Mouse (Mus musculus): ENCODE measurements around the gene Tex2. TPM values are rescaled to one million over a fixed set of nuclear protein-coding genes. Genes with fewer than 3 reads are reported as not detected.

The Tex2 gene
- polyA plus RNA-seq, 1 experiment from 2014 or later: 17.1 TPM

- H3K9me3 ChIP-seq (ENCODE audit: control insufficient read depth): no peaks in the 10 kb centered on the region
- no peak for ATAC-seq
- H3K4me3 ChIP-seq (ENCODE audit: low read depth, low read length): no peak overlapping the region
- 80% methylated on average over 9 of the region's 9 CpGs for WGBS
- H3K4me1 ChIP-seq (replicated peaks; ENCODE audit: control insufficient read depth, insufficient read depth, low read length): peaks cover 13% of the 10 kb centered on the region; the same call in 1 of the 2 replicates
- no peaks in the 10 kb centered on the region for H3K36me3 ChIP-seq (ENCODE audit: control insufficient read depth, insufficient read depth)
- no peak overlapping the region for H3K4me2 ChIP-seq (replicated peaks; ENCODE audit: low read depth)
- no peak for TF ChIP-seq CTCF (IDR thresholded peaks at IDR 0.05; ENCODE audit: low read depth)
- H3K27ac ChIP-seq (ENCODE audit: low read depth, low read length): no peak overlapping the region
- H3K27me3 ChIP-seq (replicated peaks; ENCODE audit: control insufficient read depth, insufficient read depth, low read length): no peaks in the 10 kb centered on the region
- no peak overlapping the region for H3K9ac ChIP-seq (ENCODE audit: low read depth, low read length)
These were observed 38.8 kb downstream of the Tex2 start for GRCm38 (mm10) chr11:106574456-106574855.

GRCm38 (mm10) chr11:106573476-106574240 is 39.6 kb downstream of the Tex2 start:
- H3K9ac ChIP-seq (ENCODE audit: low read depth, low read length): no peak overlapping the region
- no peaks in the 10 kb centered on the region for H3K36me3 ChIP-seq (ENCODE audit: control insufficient read depth, insufficient read depth)
- peak overlapping the region; percentile 3; the same call in 1 of the 2 replicates for H3K4me2 ChIP-seq (replicated peaks; ENCODE audit: low read depth)
- peaks cover 11% of the 10 kb centered on the region; the same call in 1 of the 2 replicates for H3K4me1 ChIP-seq (replicated peaks; ENCODE audit: control insufficient read depth, insufficient read depth, low read length)
- no peak for ATAC-seq
- no peak overlapping the region for H3K27ac ChIP-seq (ENCODE audit: low read depth, low read length)
- no peaks in the 10 kb centered on the region for H3K9me3 ChIP-seq (ENCODE audit: control insufficient read depth)
- TF ChIP-seq CTCF (IDR thresholded peaks at IDR 0.05; ENCODE audit: low read depth): no peak
- WGBS: 43% methylated on average over 9 of the region's 9 CpGs
- H3K27me3 ChIP-seq (replicated peaks; ENCODE audit: control insufficient read depth, insufficient read depth, low read length): no peaks in the 10 kb centered on the region
- H3K4me3 ChIP-seq (ENCODE audit: low read depth, low read length): no peak overlapping the region

GRCm38 (mm10) chr11:106572958-106573357 is 40.3 kb downstream of the Tex2 start:
- H3K9me3 ChIP-seq (ENCODE audit: control insufficient read depth): no peaks in the 10 kb centered on the region
- H3K36me3 ChIP-seq (ENCODE audit: control insufficient read depth, insufficient read depth): peaks cover 4% of the 10 kb centered on the region; the same call in 1 of the 2 replicates
- no peak for ATAC-seq
- WGBS: 43% methylated on average over 9 of the region's 9 CpGs
- no peak overlapping the region for H3K9ac ChIP-seq (ENCODE audit: low read depth, low read length)
- peaks cover 11% of the 10 kb centered on the region; the same call in 1 of the 2 replicates for H3K4me1 ChIP-seq (replicated peaks; ENCODE audit: control insufficient read depth, insufficient read depth, low read length)
- no peak overlapping the region for H3K4me3 ChIP-seq (ENCODE audit: low read depth, low read length)
- TF ChIP-seq CTCF (IDR thresholded peaks at IDR 0.05; ENCODE audit: low read depth): no peak
- H3K27me3 ChIP-seq (replicated peaks; ENCODE audit: control insufficient read depth, insufficient read depth, low read length): no peaks in the 10 kb centered on the region
- H3K27ac ChIP-seq (ENCODE audit: low read depth, low read length): no peak overlapping the region
- H3K4me2 ChIP-seq (replicated peaks; ENCODE audit: low read depth): peak overlapping the region; percentile 3; the same call in 1 of the 2 replicates

GRCm38 (mm10) chr11:106572020-106572782 is 41.0 kb downstream of the Tex2 start:
- ATAC-seq: peak; percentile 44; the same call in 1 of the 2 replicates
- Histone ChIP-seq H3K27ac (ENCODE audit: low read depth, low read length) (peak overlapping the region; percentile 64), H3K4me3 (ENCODE audit: low read depth, low read length) (no peak overlapping the region), H3K4me2 (replicated peaks; ENCODE audit: low read depth) (0 out of 2 replicates have a peak overlapping the region, but pooled peaks have one; percentile 9), H3K9ac (ENCODE audit: low read depth, low read length) (peak overlapping the region; percentile 34), H3K36me3 (ENCODE audit: control insufficient read depth, insufficient read depth) (peaks cover 12% of the 10 kb centered on the region), H3K27me3 (replicated peaks; ENCODE audit: control insufficient read depth, insufficient read depth, low read length) (no peaks in the 10 kb centered on the region), H3K4me1 (replicated peaks; ENCODE audit: control insufficient read depth, insufficient read depth, low read length) (peaks cover 11% of the 10 kb centered on the region; the same call in 1 of the 2 replicates), H3K9me3 (ENCODE audit: control insufficient read depth) (no peaks in the 10 kb centered on the region)
- 34% methylated on average over 15 of the region's 15 CpGs for WGBS
- no peak for TF ChIP-seq CTCF (IDR thresholded peaks at IDR 0.05; ENCODE audit: low read depth)

GRCm38 (mm10) chr11:106571026-106571983 is 41.9 kb downstream of the Tex2 start:
- H3K9ac ChIP-seq (ENCODE audit: low read depth, low read length): peak overlapping the region; percentile 34; the same call in 1 of the 2 replicates
- peak; percentile 49 for ATAC-seq
- TF ChIP-seq CTCF (IDR thresholded peaks at IDR 0.05; ENCODE audit: low read depth): no peak

More at GRCm38 (mm10) chr11:106571026-106571983, 41.9 kb downstream of the Tex2 start:
- Histone ChIP-seq H3K4me1 (replicated peaks; ENCODE audit: control insufficient read depth, insufficient read depth, low read length) (peaks cover 11% of the 10 kb centered on the region; the same call in 1 of the 2 replicates), H3K4me3 (ENCODE audit: low read depth, low read length) (no peak overlapping the region), H3K36me3 (ENCODE audit: control insufficient read depth, insufficient read depth) (peaks cover 21% of the 10 kb centered on the region), H3K27ac (ENCODE audit: low read depth, low read length) (peak overlapping the region; percentile 64), H3K27me3 (replicated peaks; ENCODE audit: control insufficient read depth, insufficient read depth, low read length) (no peaks in the 10 kb centered on the region), H3K9me3 (ENCODE audit: control insufficient read depth) (no peaks in the 10 kb centered on the region), H3K4me2 (replicated peaks; ENCODE audit: low read depth) (peak overlapping the region; percentile 9; the same call in 1 of the 2 replicates)
- WGBS: 59% methylated on average over 11 of the region's 11 CpGs
